Mouse (Mus musculus): ENCODE measurements around the gene Celsr2.

DNA sequence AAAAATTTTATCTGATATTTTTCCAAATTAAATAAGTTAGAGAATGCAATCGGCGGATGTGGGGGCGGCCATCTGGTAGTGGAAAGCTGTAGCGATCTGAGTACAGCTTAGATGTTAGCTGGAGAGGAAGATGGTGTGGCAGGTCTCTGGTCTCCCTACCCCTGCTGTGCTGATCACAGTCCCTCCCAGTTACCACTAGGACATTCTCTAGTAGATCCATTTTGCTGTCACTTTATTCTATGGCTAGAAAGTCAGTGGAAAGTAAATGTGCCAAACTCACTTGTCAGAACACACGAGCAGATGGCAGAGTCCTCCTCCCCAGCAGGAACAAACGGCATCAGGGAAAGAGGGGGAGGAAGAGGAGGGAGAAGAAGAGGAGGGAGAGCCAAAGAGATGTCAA is 56.9 kb downstream of the Celsr2 start:
- TF ChIP-seq CTCF (IDR thresholded peaks at IDR 0.05; ENCODE audit: low read depth) (no peak), EP300 (IDR thresholded peaks at IDR 0.05; ENCODE audit: low read depth) (no peak)

Data from liver, postnatal 0 days (tissue).